Mouse (Mus musculus) kidney, adult 8-10 months (tissue): Measurements from ENCODE around the gene Acyp1.
"Not testable (repeated sequence)": the region's sequence is repeated elsewhere in the genome, so short reads cannot be mapped to it uniquely, and the experiment has no call there.

Source experiments
- DNase-seq, 2 experiments: peaks; one replicate each; pipeline ENCODE4 v3.0.0; 2022

The Acyp1 gene

GRCm38 (mm10) chr12:85281756-85282155, 6.5 kb downstream of the Acyp1 start:
- DNase-seq, result not testable (repeated sequence)

DNA sequence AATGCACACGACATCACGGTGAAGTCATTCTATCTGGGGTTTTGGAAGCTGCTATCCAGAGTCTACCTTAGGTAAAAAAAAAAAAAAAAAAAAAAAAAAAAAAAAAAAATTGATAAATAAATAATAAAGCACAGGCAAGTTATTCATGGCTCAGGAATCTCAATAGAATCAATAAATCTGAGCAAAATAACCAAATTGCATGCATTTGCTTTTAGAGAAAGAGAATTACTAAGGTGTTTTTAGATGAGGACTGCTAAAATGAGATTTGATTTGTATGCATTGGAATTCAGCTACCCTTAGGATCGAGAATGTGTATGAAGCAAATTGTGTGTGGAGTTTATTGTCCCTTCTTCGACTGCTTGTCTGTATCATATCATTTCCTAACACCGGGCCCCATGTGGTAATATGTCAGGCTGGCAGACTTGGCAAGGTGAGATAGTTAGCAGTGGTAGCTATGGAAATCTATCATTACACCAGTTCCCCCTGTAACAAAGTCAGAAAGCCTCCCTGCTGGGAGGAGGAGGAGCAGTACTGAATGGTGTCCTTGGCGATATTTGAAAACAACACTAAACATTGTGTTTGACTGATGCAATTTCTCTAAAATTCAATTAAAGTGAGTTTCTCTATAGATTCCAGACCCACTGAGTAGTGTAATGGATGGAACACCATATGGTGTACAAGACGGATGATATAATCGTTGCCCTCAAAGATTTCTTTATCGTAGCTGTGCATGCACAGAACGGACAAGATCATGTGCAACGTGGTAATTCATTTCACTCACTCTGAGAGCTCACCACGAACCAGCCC, 7.2 kb downstream of the Acyp1 start:
- no peak for DNase-seq

DNA sequence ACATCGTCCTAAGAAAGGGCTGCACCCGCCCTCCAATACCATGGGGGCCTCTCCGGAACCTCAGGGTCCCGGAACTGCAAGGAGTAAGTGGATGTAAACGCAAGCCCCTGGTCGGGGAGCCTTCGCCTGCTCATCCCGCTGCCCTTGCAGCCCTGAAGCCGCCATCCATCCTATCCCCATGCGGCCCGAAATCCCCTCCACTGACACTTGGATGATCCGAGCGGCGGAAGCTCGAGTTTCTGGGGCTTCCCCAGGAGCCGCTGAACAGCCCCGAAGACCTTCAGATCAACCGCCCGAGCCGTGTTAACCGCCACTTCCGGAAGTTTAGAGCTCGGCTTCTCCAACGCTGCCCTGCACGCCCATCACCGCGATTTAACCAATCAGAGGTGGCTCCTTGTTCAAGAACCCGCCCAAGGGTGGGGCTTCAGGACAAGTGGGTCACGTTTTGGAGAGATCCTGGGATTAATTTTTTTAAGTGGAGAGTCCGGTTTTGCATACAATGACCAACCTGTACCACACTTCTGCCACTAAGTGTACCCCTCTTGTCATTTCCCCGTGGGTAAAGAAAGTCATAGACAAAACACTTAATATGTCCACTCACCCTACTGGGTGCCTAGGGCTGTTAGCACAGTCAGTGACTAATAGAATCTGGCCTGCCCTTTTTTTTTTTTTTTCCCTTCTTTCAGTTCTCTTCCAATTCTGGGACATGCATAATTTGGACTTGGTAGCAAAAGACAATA, 8.0 kb downstream of the Acyp1 start:
- peak; percentile 98 to 99 for DNase-seq

- no peak for DNase-seq
These were observed 8.7 kb downstream of the Acyp1 start for GRCm38 (mm10) chr12:85279396-85280080.

DNA sequence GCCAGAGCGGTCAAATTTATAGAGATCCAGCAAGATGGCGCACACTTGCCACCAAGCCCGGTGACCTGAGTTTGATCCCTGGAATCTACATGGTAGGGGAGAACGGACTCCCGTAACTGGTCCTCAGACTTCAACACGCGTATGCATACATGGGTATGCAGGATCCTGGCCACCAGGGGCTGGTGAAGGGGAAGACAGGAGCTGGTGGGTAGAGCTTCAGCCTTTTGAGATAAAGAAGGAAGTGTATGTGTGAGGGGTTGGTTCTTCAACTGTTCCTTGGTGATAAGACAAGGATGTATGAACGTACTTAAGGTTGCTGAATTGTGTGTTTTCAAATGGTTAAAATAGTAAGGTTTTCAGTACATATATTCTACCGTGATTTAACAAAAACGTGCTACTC, 9.3 kb downstream of the Acyp1 start:
- no peak for DNase-seq

- no peak for DNase-seq
These were observed 12.0 kb downstream of the Acyp1 start for GRCm38 (mm10) chr12:85276273-85276672.

DNA sequence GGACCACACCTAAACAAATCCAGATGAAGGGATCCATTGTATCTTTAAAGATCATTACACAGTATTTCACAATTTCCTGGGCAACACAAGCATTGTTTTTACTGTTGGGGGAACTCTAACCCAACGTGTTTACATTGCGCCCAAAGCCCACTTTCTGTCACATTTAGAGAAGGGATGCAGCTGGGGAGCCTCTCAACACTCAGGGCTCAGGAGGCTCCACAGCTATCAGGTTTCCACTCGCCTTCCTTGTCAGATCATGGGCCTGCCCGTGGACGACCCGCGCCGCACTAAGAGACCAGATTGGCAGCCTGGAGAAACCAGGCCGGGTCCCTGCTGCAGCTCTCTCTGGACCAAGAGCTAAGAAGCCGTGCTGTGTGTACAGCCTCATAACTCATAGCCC, 14.7 kb downstream of the Acyp1 start:
- no peak for DNase-seq

DNA sequence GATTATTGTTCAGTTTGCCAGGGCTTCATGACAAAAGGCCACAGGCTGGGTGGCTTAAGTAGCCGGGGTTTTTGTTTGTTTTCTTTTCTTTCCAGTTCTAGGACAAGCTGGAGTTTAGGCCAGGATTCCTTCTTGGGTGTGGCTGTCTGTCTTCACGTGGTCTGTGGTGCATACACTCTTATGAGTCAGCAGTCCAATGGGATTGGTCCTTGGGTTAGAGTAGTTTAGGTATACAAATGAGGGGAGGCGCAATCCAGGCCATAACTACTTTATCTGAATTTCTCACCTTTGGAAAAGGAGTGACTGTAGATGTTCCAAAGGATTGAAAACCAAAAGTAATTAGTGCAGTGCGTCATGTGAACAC, 16.4 kb downstream of the Acyp1 start:
- no peak for DNase-seq

DNA sequence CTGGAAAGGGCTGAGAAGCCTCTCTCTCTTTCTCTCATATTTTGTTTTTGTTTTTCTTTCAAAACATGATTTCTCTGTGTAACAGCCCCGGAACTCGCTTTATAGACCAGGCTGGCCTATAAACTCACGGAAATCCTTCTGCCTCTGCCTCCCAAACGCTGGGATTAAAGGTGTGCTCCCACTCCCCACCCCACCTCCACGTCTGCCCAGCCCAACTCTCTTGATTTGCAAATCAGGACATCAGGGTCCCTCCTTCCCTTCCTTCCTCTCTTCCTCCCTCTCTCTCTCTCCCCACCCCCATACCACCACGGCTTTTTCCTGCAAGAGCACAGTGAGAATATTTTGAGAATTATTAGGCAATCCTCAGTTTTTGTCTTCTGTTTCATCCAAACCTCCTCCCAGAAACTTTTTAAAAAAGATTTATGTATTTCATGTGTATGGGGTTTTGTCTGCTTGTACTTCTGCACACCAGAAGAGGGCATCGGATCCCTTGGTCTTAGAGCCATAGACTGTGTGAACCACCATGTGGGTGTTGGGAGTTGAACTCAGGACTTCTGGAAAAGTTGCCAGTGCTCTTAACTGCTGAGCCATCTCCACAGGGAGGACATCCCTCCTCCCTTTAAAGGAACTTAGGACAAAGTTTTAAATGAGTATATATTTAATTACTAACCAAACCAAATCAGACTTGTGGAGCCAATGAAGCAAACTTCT, 17.0 kb downstream of the Acyp1 start:
- DNase-seq, result no peak

GRCm38 (mm10) chr12:85270319-85270718, 17.9 kb downstream of the Acyp1 start, which contains the start of gene Mlh3:
TSS of gene Mlh3 (minus strand) at chr12:85270599.
- peak; percentile 84 to 90 for DNase-seq

GRCm38 (mm10) chr12:85269821-85270220, 18.4 kb downstream of the Acyp1 start:
- no peak for DNase-seq

DNA sequence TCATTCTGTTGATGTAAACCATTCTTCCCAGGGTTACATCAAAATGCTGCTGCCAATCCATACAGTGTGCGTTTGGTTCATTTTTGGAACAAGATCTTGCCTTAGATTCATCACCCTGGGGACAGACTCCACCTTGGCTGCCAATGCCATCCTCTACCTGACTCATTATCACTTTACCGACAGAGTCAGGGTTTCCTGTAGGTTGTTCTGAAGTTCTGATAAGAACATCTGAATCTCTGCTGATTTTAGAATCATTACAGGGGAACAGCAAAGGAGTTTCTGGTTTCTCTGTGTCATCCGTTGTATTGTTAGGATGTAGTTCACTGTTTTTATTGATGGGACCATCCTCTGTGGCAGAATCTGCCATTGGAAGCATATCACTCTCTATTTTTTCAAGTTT, 22.0 kb downstream of the Acyp1 start:
- DNase-seq, result no peak

DNA sequence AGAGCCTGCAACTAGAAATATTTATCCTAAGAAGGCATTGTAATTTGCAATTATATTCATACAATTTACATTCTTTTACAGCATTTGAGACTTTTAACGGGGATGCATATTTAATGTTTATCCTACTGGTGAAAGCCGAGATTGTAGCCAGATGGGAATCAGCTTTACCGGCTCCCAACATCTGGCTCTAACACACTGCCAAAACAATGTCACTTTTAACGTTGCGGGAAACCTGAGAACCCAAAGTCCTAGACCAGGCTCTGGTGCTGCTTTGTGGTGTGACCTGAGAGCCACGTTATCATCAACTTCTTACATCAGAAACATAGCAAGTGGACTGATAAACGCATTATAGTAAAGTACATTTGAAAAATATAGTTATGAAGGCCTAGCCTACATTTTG, 23.3 kb downstream of the Acyp1 start:
- DNase-seq, result no peak

DNA sequence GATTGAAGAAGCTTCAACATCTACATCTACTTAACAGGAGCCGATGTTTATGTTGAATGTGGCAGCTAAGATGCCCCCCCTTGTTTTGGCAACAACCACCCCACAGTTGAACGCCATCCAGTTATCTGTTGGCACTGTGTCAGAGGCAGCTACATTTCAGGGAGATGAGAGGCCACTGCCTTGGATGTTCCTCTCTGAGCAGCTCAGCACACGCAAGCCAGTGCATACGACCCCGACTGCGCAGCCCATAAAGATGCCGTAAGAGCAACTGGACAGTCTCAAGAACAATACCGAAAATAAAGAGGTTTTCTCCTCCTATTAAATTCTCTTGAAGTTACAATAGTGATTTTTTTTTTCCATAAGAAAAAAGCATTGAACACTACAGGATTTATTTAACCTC, 23.7 kb downstream of the Acyp1 start:
- DNase-seq, result no peak

DNA sequence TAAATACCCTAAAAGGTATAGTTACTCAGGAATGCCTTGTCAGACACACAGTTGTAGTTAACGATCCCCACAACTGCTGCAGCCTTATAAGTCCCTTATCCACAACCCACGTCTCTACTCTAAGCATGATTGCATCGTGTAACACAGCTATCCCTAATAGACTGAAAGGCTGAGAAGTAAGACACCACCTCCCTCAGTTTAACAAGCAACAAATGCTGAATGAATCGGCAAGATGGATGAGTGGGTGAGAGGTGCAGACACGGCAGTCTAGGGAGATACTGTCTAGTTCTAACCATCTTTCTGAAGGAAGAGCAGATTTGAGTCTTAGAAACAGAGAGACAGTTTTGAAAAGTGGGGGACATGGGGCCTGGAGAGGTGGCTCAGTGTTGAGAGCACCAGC, 25.0 kb downstream of the Acyp1 start:
- no peak for DNase-seq

GRCm38 (mm10) chr12:85262489-85262888, 25.7 kb downstream of the Acyp1 start:
- DNase-seq, result no peak

GRCm38 (mm10) chr12:85257008-85257639, 31.1 kb downstream of the Acyp1 start:
- DNase-seq, result no peak

DNA sequence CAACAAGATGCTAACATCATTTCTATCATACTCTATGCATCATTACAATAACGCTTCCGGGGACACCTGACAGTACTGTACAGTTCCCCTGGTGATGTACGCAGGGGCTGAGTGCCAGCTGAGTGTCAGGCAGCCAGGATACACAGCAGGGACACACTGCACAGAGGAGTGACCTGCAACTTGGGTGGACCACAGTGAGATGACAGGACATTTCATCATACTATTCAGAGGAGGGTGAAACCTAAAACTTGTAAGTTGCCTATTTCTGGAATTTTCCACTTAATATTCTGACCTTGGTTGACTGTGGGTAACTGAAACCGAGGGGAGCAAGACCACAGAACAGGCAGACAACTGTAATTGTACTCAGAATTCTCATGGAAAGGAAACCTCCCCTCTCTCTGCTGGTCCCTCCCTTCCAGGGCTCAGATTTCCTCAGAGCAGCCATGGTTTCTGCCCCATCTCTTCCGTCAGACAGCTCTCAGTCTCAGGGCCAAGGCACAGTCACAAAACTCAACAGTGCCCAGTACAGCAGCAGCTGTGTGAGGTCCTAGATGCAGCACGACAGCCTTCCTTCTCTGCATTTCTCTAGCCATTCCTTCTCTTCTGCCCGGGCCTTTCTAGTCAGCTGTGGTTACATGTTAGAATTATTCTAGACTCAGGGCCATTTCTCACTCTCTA, 32.0 kb downstream of the Acyp1 start:
- no peak for DNase-seq

DNA sequence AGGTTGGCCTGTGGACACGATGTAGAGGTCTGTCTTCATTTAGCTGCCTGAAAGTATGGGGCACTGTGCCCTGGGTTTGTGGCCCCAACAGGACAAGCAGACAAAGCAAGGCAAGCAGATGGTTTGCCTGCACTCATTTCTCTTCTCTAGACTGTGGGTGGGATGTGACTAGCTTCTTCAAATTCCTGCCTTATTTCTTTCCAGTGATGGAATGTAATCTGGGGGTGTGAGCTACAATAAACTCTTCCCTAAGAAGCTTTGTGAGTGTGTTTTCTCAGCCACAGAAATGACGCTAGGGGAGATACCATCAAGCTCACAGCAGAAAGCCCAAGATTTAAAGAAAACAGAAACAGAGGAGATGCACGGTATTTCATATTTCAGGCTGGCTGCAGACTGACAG, 36.2 kb downstream of the Acyp1 start:
- DNase-seq, result no peak

DNA sequence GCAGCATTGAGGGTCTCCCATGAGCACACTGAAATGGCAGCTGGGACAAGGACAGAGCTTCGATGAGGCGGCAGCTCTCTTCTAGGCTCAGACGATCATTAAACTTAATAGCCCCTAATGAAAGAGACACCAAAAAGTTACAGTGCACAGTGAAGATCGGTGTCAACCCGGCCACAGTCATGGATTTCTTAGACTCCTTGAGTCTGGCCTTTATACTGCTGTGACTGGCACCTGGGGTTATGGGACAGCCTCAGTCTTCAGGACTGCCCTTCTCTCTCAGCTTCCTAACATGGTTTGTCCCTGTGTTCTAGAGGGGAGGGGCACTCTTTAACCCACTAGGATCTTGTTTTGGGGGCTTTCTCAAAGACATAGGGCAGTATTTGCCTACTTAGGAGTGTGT, 50.7 kb downstream of the Acyp1 start:
- DNase-seq, result no peak

GRCm38 (mm10) chr12:85233376-85234358, 54.6 kb downstream of the Acyp1 start:
- DNase-seq, result no peak
